Mouse (Mus musculus): ENCODE measurements around the gene Crip1.
A peak's percentile ranks its signal among the peaks of the same experiment; 100 is the strongest.

Gene Crip1

GRCm38 (mm10) chr12:113145591-113145990, 525 bp upstream of the Crip1 start:
- DNase-seq (ENCODE audit: low read depth, low spot score) = no peak

- peak; percentile 74 for DNase-seq (ENCODE audit: low read depth, low spot score)
Observed at GRCm38 (mm10) chr12:113147481-113147880, 1.4 kb downstream of the Crip1 start.

DNA sequence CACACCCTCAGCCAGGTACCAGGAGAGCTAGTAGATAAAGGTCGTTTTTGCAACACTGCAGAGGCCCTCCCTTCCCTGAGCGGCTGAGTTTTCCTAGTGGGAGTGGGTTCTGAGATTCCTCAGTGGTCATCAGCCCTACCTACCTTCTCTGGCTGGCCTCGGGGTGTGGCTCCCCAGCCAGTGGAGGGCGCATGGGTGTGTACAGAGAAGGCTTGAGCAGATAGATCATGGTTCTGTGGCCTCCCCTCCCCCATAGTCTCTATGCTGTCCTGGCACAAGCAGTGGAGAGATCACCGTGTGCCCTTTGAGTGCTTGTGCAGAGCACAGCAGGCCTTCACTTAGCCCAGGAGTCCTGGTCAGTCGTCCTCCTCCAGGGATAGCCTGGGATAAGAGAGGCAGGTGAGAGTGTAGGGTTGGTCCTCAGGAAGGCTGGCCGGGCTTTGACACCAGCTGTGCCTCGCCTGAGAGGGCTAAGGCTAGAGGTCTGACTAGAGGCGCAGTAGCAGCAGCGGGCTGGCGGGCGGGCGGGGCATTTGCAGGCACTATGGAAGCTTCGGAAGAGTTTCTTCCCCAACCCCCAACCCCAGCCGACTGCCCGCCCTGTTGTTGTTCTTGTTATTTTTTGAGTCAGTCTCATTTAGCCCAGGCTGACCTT, 2.4 kb downstream of the Crip1 start:
- no peak for DNase-seq (ENCODE audit: low read depth, low spot score)

DNA sequence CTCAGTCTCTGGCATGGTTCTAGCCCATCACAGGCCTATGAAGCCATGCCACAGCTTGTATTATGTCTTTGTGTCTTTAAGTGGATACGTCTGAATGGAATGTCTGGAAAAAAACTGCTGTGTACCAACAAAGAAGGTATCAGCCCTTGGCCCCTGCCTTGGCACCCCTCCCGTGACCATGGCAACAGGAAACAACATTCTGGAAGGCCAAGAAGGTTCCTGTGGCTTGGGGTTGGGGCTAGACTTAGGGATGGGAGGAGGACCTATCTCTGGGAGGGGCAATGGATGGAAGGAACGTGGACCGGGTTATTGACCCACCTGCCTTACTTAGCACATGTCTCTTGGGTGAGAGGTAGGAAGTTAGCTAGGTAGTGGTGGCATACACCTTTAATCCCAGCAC, 3.2 kb downstream of the Crip1 start:
- no peak for DNase-seq (ENCODE audit: low read depth, low spot score)

- DNase-seq (ENCODE audit: low read depth, low spot score) = no peak
Observed at GRCm38 (mm10) chr12:113149896-113150295, 3.8 kb downstream of the Crip1 start.

DNA sequence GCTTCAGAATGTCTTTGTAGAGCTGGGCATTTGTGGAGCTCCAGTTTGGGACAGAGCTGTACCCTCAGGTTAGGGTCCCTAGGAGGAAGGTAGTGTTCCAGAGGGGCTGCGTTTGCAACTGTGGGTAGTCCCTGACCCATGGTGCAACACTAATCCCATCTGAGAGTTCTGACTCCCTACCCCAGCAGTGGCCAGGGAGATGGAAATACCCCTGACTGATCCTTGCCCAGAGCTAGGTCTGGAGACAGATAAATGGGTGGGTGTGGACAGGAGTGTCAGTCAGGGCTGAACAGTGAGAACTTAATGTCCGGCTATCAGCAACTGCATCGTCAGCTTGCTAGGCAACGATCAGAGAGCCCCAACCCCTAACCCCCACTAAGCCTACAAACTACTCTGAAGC, 4.5 kb downstream of the Crip1 start:
- no peak for DNase-seq (ENCODE audit: low read depth, low spot score)

DNA sequence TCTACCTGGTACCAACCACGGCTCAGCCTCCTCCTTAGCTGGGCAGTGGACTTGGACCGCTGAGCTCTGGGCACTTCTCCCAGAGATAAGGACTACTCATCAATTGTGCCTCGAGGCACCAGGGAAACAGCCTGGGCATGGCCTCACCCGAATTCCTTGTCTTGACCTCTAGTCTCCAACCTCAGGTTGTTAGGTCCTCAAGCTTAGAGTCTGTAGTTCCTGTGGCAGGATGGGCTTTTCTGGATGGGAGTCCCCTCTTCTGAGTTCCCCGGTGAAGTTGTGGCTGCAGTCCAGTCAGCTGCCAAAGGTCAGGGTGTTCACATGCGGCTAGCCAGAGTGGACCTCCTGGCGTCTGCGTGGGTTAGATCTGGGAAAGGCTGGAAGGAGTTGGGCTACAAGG, 4.9 kb downstream of the Crip1 start:
- DNase-seq (ENCODE audit: low read depth, low spot score) = no peak

DNA sequence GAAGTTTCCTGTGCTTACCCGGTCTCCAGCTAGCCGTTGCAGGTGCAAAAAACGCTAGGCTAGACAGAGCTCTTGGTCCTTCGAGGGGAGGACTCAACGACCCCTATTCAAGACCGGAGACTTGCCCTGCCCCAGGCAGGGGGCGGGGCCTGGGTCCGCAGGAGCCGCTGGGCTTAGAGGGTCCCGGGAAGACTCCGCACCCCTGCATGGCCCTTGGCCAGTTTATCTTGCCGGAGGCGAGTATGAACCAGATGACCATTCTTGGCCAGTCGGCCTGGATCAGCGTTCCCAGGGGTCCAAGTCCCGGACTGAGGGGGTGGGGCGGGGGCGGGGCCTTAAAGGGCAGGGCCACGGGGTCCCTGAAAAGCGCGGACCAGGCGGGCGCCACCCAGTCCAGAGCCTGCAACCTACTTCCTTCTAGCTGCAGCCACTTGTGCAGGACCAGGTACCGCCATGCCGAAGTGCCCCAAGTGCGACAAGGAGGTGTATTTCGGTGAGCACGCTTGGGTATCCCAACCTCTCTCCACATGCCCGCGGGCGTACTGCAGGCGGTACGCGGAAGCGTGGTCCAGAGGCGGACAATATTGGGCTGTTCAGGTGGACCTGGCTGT, 5.7 kb downstream of the Crip1 start:
- no peak for DNase-seq (ENCODE audit: low read depth, low spot score)

- DNase-seq (ENCODE audit: low read depth, low spot score) = no peak
Observed at GRCm38 (mm10) chr12:113152272-113152661, 6.2 kb downstream of the Crip1 start.

DNA sequence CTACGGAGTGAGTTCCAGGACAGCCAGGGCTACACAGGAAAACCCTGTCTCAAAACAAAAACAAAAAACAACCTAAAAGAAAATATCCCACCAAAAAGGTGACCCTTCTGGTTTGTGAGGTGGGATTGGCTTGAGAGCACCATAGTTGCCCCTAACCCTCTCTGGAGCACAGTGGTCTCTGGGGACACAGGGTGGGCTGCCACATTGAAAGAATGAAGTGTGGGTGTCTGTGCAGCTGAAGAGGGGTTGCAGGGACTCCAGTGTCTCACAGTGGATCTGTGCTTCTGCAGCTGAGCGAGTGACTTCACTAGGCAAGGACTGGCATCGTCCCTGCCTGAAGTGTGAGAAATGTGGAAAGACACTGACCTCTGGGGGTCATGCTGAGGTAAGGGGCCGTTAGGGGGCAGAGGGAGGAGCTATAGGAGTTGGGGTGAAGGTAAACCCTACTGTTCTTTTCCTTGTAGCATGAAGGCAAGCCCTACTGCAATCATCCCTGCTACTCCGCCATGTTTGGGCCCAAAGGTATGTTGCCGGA, 6.9 kb downstream of the Crip1 start:
- DNase-seq (ENCODE audit: low read depth, low spot score) = no peak

DNA sequence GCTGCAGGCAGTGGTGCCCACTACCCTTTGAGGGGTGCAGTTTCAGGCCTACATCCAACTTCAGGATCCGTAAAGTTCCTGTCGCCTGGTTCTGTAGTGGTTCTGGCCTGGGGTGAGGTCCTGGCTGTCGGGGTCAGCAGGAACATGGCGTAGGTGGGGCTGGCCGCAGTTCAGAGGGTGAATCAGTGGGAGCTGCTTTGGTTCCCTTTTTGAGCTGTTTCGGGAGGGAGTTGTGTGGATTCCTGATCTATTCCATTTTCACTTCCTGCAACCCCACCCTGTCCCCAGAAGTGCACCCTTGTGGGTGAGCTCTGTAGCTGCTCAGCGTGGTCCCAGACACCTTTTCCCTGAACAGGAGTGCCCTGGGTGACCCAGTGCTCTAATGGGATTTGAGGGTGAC, 7.9 kb downstream of the Crip1 start:
- no peak for DNase-seq (ENCODE audit: low read depth, low spot score)

DNA sequence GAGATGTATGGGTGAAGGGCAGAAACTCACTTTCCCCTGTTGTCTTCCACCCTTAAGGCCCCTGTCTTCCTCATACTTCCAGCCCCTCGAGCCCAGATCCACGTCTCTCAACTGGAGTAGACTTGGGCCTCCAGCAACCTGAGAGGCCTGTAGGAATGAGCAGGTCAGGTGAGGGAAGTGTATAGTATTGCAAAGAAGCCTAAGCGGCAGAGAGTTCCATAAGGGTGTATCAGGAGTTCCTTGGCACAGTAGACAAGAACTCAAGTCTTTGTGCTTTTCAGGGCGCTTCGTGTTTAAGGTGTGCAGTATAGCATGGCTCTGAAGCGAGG, 8.6 kb downstream of the Crip1 start:
- DNase-seq (ENCODE audit: low read depth, low spot score) = no peak

DNA sequence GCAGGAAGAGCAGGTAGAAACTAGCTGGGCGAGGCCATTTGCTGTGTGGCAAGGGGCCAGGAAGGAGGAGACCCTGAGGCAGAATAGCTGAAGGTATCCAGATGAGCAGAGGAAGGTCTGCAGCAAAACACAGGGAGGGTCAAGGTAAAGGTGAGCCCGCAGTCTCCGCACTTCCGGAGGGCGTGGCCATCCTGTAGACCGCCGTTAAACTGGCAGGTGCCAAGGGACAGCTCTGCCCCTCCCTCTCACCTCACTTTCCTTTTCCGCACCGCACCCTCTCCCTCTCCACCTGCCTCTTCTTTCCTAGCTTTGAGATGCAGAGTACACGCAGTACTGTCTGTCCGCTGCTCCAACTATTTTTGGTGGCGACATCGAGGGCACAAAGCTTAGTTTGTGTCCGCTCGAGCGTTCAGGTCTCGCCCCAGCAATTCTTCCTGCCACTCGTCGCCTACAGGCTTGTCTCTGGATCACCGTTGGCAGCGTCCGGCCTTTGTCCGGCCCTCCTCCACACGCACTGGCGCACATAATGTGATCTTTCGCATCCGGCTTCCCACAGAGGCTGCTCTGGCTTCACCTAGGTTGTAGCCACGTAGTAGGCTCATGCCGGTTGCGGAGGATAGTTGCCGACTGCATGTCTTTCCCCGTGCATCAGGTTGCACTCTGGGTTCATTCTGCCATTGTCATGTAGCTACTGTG, 9.1 kb downstream of the Crip1 start:
- peak; percentile 49 for DNase-seq (ENCODE audit: low read depth, low spot score)

DNA sequence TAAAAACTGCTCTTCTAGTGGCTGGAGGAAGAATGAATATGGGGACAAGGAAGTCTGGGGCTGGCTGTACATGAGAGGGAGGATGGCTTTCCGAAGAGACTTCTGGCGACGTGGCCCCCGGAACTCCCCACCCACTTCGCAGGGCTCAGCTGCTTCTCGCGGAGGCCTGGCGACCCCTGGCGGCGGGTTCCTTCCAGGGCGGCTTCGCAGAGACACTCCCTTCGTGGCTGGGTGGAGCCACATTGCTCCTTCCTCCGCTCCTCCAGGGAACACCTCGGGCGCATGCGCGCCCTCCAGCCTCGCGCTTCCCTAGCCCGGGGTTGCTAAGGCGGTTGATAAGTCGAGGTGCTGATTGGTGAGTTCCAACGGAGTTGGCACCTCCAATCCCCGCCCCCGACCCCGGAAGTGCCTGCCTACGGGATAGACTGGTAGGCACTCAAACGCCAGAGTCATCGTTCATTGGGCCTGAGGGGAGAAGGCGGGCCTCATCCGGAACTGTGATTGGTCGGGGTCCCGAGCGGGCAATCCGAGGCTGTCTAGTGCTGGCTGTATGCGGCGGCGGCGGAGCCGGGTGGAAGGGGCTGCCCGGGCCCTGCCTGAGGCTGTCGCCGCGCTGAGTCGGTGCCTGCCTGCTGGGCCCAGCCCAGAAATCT, 9.9 kb downstream of the Crip1 start, which contains the start of gene Tedc1:
Gene Tedc1, plus strand, starts transcription at position 535 of the 653 bp plus-strand sequence.
- peak; percentile 100 for DNase-seq (ENCODE audit: low read depth, low spot score)

GRCm38 (mm10) chr12:113156540-113156929, 10.4 kb downstream of the Crip1 start:
- DNase-seq (ENCODE audit: low read depth, low spot score) = no peak

DNA sequence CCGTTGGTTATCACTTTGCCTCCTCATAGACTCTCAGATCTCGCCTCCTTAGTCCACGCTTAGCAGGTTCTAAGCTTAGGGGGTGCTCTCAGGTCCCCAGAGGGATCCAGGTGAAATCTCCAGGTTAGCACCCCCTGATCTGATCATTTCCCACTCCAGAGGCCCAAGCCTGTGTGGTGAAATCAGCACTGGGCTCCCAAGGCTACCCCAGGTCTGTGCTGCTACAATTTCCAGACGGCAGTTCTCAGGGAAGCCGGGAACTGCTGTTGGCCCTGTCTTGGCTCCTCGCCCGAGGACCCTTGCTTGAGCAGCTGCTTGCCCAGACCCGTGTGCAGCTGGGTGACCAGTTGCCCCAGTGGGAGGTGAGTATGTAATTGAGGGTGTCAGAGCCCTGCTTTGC, 10.9 kb downstream of the Crip1 start:
- no peak for DNase-seq (ENCODE audit: low read depth, low spot score)

- DNase-seq (ENCODE audit: low read depth, low spot score) = no peak
Observed at GRCm38 (mm10) chr12:113157521-113157920, 11.4 kb downstream of the Crip1 start.

GRCm38 (mm10) chr12:113157971-113158370, 11.9 kb downstream of the Crip1 start:
- DNase-seq (ENCODE audit: low read depth, low spot score) = no peak

- peak; percentile 93 for DNase-seq (ENCODE audit: low read depth, low spot score)
Observed at GRCm38 (mm10) chr12:113163561-113164006, 17.5 kb downstream of the Crip1 start.

- no peak for DNase-seq (ENCODE audit: low read depth, low spot score)
Observed at GRCm38 (mm10) chr12:113168031-113168536, 22.0 kb downstream of the Crip1 start.

DNA sequence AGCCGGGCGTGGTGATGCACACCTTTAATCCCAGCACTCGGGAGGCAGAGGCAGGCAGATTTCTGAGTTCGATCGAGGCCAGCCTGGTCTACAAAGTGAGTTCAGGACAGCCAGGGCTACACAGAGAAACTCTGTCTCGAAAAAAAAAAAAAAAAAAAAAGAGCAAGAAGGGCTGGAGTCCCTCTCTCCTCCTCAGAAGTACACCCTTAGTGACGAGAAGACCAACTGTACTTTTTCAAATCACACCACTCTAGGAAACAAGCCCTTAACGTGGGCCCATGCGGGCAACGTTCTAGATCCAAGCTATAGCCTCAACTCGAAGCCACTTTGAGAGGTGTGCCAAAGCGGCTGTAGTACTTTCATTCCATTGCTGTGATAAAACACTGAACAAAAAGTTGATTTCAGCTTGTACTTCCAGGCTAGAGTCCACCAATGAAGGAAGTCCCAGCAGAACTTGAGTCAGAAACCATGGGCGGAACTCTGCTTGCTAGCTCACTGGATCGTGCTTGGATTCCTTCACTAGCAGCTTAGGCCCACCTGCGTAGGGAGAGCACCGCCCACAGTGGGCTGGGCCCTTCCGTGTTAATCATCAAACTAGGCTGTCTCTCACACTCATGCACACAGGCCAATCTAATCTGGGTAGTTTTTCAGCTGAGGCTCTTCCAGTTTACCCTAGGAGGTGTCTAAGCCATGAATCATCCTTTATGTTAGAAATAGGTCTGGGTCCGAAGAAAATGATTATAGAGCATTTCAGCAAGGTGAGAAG, 31.0 kb downstream of the Crip1 start:
- no peak for DNase-seq (ENCODE audit: low read depth, low spot score)

All from brain, adult 2 months (tissue).